Mouse (Mus musculus) cerebellum, postnatal 4 days (tissue): ENCODE measurements at regions not wholly inside any gene's neighbourhood (a gene's known extent, or its start where the extent isn't known, plus 50 kb on each side); places are given as distances from the start of the nearest gene placed in this dataset.

Source experiments
- DNase-seq, 2 experiments: peaks; one replicate each; pipeline ENCODE4 v3.0.0; 2022; ENCODE audit warnings: low spot score in 2 of 2, mixed read lengths in 1 of 2

GRCm38 (mm10) chr5:103309806-103310525, 98.8 kb upstream of the Mapk10 start:
- no peak for DNase-seq

GRCm38 (mm10) chr5:103305716-103306447, 94.7 kb upstream of the Mapk10 start:
- DNase-seq: peak in 1 of 2 experiments; percentile 3

- DNase-seq: no peak
Observed at GRCm38 (mm10) chr5:103304975-103305374, 93.8 kb upstream of the Mapk10 start.

GRCm38 (mm10) chr5:103302744-103303143, 91.6 kb upstream of the Mapk10 start:
- no peak for DNase-seq

GRCm38 (mm10) chr5:103301303-103301702, 90.2 kb upstream of the Mapk10 start:
- peak in 1 of 2 experiments; percentile 10 for DNase-seq

- DNase-seq: no peak
Observed at GRCm38 (mm10) chr5:103293953-103294352, 82.8 kb upstream of the Mapk10 start.

- no peak for DNase-seq
Observed at GRCm38 (mm10) chr5:103291691-103292090, 80.6 kb upstream of the Mapk10 start.

GRCm38 (mm10) chr5:103291219-103291618, 80.1 kb upstream of the Mapk10 start:
- DNase-seq: no peak

- DNase-seq: no peak
Observed at GRCm38 (mm10) chr5:103269206-103269605, 58.1 kb upstream of the Mapk10 start.

DNA sequence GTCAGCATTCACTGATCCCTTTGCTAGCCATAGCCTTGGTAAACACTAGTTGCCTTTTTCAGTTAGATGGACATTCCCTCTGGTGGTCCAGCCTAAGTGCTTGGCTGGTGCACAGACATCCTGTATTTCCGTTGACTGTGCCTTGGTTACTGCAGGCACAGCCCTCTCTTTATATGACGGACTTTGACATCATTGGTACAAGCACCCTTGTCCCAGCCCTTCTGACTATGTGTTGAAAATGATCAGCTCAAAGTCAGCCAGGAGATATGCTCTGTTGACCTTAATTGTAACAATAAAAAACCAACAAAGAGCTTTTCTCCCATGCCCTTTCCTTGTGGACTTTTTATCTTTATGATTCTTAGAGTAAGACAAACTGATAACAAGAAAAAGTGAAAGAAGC, 53.8 kb upstream of the Mapk10 start:
- DNase-seq: no peak

GRCm38 (mm10) chr5:103261406-103261805, 50.3 kb upstream of the Mapk10 start:
- peak in 1 of 2 experiments; percentile 13 for DNase-seq
